Mouse (Mus musculus): ENCODE results near the gene Ttc39a. TPM values are rescaled to one million over a fixed set of nuclear protein-coding genes. Genes with fewer than 3 reads are reported as not detected.

Ttc39a gene
- polyA plus RNA-seq, 1 experiment from 2014 or later = 5.6 TPM

DNA sequence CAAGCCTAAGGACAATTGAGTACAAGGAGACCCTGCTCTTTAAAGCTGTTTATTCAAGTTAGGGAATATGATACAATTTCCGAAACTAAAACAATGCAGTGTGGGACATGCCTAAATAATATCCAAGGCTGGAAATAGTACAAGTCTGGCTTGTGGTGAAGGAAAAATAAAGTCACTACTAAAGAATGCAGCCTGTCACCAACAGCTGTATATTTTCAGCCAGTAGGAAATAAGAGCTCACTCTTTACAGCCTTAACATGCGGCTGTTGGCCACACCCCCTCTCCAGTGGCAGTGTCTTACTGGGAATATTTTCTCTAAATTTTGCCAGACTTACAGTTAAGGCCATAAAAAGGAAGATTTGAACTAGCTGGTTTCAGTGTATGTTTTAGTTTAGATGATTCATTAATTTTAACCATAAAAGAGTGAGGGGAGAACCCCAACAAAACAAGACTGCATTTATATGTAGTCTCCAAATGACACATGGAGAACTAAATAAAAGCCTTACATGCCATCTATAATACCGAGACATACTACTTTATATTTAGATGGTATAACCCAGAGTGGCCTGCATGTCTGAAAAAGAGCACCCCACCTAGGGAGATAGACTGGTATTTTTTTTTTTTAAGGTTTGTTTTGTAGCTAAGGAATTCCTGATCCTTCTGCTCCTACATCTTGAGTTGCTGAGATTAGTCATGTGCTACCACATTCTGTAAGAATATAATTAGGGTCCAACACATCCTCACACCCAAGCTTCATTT, 54.2 kb downstream of the Ttc39a start:
- peak; percentile 88 for ATAC-seq (ENCODE audit: insufficient number of reproducible peaks, insufficient read depth, low FRiP score, low TSS enrichment, low read depth)
- H3K4me2 ChIP-seq = no peak overlapping the region

DNA sequence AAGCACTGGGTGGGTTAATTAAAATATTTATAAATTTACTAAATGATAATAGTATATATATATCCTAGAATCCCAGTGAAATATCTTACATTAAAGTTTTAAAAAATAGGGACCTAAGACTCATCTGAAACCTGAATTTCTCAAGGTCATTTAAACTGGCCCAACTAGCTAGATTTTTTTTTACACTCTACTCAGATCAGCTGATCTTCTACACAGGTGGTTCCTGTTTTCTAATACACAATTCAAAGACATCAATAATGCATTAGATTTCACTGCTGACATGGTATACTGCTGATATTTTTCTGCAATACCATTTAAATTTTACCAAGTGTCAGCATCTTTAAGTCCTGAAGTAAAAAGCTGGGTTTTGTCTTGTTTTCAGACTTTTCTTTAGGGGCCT, 57.5 kb downstream of the Ttc39a start:
- no peaks in the 10 kb centered on the region for H3K36me3 ChIP-seq
- H3K4me3 ChIP-seq (replicated peaks) = no peak overlapping the region
- no peak for ATAC-seq (ENCODE audit: insufficient number of reproducible peaks, insufficient read depth, low FRiP score, low TSS enrichment, low read depth)
- peaks cover 14% of the 10 kb centered on the region for H3K4me1 ChIP-seq (replicated peaks)
- no peak overlapping the region for H3K27ac ChIP-seq
- H3K9ac ChIP-seq (replicated peaks) = no peak overlapping the region
- H3K27me3 ChIP-seq = no peaks in the 10 kb centered on the region
- no peaks in the 10 kb centered on the region for H3K9me3 ChIP-seq
- H3K4me2 ChIP-seq = no peak overlapping the region

More for the DNA sequence above, 54.2 kb downstream of the Ttc39a start:
- Histone ChIP-seq H3K4me3 (replicated peaks) (no peak overlapping the region), H3K27me3 (no peaks in the 10 kb centered on the region), H3K4me1 (replicated peaks) (peaks cover 14% of the 10 kb centered on the region), H3K9me3 (no peaks in the 10 kb centered on the region), H3K27ac (peak overlapping the region; percentile 59), H3K36me3 (peaks cover 3% of the 10 kb centered on the region; the same call in 1 of the 2 replicates), H3K9ac (replicated peaks) (no peak overlapping the region)
- 54% methylated on average over 3 of the region's 3 CpGs for WGBS

DNA sequence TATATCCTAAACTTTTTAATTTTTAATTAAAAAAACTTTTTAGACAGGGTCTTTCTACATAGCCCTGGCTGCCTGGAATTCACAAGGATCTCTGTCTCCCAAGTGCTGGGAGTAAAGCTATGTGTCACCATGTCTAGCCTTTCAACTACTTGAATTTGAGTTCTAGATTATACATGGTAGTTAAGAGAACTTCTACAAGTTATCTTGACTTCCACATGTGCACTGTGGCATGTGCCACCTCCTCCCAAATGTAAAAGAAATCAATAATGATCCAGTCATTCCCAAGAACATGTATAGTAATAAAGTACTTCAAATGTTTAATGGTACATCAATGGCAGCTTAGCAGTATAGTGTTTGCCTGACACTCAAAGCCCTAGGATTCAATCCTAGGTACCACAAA, 61.3 kb downstream of the Ttc39a start:
- Histone ChIP-seq H3K27ac (no peak overlapping the region), H3K9ac (replicated peaks) (no peak overlapping the region), H3K4me2 (no peak overlapping the region), H3K9me3 (no peaks in the 10 kb centered on the region), H3K36me3 (peaks cover 11% of the 10 kb centered on the region; the same call in 1 of the 2 replicates), H3K4me3 (replicated peaks) (no peak overlapping the region), H3K4me1 (replicated peaks) (peaks cover 4% of the 10 kb centered on the region; the same call in 1 of the 2 replicates), H3K27me3 (no peaks in the 10 kb centered on the region)
- no peak for ATAC-seq (ENCODE audit: insufficient number of reproducible peaks, insufficient read depth, low FRiP score, low TSS enrichment, low read depth)

DNA sequence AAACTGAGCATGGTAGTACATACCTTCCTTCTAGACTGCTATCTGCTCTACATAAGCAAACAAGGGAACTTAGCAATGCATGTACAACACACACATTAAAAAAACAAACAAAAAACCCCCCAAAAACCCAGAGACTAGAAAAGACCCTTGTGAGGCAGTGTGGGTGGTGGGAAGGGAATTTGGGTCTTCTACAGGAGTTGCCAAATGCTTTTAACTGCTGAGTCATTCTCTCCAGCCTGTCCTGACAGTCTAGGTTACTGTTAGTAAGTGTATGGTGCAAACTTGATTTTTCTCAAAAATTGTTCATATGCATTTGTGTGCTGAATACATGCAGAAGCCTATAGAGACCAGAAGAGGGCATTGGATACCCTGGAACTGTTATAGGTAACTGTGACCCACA, 65.2 kb downstream of the Ttc39a start:
- H3K4me2 ChIP-seq = no peak overlapping the region
- peaks cover 15% of the 10 kb centered on the region; the same call in 1 of the 2 replicates for H3K36me3 ChIP-seq
- H3K9ac ChIP-seq (replicated peaks) = no peak overlapping the region
- no peaks in the 10 kb centered on the region for H3K9me3 ChIP-seq
- no peak overlapping the region for H3K27ac ChIP-seq
- H3K4me3 ChIP-seq (replicated peaks) = no peak overlapping the region
- no peaks in the 10 kb centered on the region for H3K27me3 ChIP-seq
- ATAC-seq (ENCODE audit: insufficient number of reproducible peaks, insufficient read depth, low FRiP score, low TSS enrichment, low read depth) = no peak
- peaks cover 12% of the 10 kb centered on the region for H3K4me1 ChIP-seq (replicated peaks)

DNA sequence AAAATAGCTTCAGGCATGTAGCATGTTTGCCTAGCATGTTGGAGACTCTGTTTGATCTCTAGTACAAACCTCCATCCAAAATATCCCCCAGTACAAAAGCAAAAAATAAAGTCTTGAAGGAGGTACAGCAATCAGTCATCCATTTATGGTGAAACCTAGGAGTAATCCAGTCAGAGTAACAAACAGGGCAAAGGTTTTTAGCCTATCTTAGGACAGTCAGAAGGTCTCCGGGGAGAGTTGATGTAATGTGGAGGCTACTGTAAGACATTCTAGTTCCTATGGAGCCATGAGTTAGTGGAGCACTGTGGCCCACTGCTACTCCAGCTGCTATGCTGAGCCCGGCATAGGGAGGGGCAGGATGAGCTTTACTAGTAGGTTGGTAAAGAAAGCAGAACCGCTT, 66.1 kb downstream of the Ttc39a start:
- no peak for ATAC-seq (ENCODE audit: insufficient number of reproducible peaks, insufficient read depth, low FRiP score, low TSS enrichment, low read depth)
- WGBS = 81% methylated on average over 3 of the region's 3 CpGs
- Histone ChIP-seq H3K4me2 (no peak overlapping the region), H3K27ac (no peak overlapping the region), H3K9ac (replicated peaks) (no peak overlapping the region), H3K36me3 (peaks cover 15% of the 10 kb centered on the region; the same call in 1 of the 2 replicates), H3K9me3 (no peaks in the 10 kb centered on the region), H3K27me3 (no peaks in the 10 kb centered on the region), H3K4me3 (replicated peaks) (no peak overlapping the region), H3K4me1 (replicated peaks) (peaks cover 12% of the 10 kb centered on the region)

DNA sequence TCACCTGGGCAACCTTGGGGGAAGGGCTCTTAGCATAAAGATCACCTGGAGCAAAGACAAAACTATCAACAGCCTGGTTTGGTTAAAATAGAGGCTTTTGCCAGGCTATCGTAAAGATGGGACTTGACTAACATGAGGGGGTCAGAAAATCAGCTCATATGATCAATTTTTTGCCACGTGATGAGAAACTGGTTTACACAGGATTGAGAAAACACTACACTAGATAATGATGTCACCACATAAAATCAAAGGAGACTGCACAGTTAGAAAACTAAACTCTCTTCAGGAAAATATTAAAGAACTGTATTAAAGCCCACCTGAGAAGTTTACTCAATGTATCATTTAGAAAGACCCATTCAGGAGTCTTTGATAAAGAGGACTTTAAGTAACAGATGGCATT, 68.7 kb downstream of the Ttc39a start:
- H3K4me3 ChIP-seq (replicated peaks) = peak overlapping the region; percentile 91
- H3K9ac ChIP-seq (replicated peaks) = no peak overlapping the region
- no peak for ATAC-seq (ENCODE audit: insufficient number of reproducible peaks, insufficient read depth, low FRiP score, low TSS enrichment, low read depth)
- no peak overlapping the region for H3K27ac ChIP-seq
- H3K4me2 ChIP-seq = peak overlapping the region; percentile 75
- peaks cover 12% of the 10 kb centered on the region for H3K4me1 ChIP-seq (replicated peaks)
- WGBS = 55% methylated on average over 2 of the region's 2 CpGs
- H3K9me3 ChIP-seq = no peaks in the 10 kb centered on the region
- no peaks in the 10 kb centered on the region for H3K27me3 ChIP-seq
- H3K36me3 ChIP-seq = peaks cover 15% of the 10 kb centered on the region; the same call in 1 of the 2 replicates

DNA sequence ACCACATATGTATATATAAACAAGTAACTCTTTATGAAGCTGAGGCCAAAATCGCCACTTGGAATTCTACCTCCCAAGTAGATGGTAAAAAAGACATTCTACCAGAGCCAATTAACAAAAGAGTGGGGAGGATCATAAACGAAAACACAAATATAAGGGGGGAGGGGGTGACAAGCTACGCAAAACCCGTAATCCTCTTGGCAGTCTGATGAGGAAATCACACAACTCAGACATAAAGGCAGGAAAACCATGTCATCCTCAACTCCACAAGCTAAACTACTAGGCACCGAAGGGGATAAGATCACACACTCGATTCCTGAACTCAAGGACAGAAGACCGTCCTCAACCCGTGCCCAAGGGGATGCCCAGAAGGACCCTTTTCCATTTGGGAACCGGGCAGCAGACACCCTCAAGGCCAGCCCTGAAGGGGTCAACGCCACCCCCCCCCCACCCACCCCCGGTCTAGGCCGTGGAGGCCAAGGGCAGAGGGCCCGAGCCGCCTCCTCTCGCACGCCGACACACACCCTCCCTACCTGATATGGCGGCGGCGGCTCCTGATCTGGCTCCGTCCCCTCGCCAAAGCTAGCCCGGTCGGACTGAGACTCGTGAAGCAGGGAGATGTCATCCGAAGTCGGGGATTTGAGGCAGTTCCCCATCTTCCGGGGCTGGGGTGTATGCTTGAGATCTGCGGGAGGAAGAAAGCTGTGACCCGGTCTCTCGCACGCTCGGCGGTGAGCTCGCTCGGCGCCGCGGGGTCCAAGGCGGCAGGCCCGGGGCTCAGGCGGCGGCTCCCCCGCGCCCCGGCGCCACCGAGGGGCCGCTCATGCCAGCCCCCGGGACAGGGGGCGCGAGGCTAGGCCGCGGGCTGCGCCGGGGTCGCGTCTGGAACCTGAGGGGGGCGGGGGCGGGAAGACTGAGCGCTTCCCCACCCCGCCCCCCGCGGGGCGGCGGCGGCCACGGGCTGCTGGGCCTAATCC, 69.4 kb downstream of the Ttc39a start:
- peak overlapping the region; percentile 75 for H3K4me2 ChIP-seq
- peak overlapping the region; percentile 96 for H3K27ac ChIP-seq
- H3K4me1 ChIP-seq (replicated peaks) = peaks cover 9% of the 10 kb centered on the region
- peak; percentile 66; the same call in 1 of the 2 replicates for ATAC-seq (ENCODE audit: insufficient number of reproducible peaks, insufficient read depth, low FRiP score, low TSS enrichment, low read depth)
- H3K36me3 ChIP-seq = peaks cover 15% of the 10 kb centered on the region; the same call in 1 of the 2 replicates
- no peaks in the 10 kb centered on the region for H3K9me3 ChIP-seq
- no peaks in the 10 kb centered on the region for H3K27me3 ChIP-seq
- peak overlapping the region; percentile 97 for H3K9ac ChIP-seq (replicated peaks)
- H3K4me3 ChIP-seq (replicated peaks) = peak overlapping the region; percentile 91
- under 1% methylated on average over 64 of the region's 68 CpGs for WGBS

DNA sequence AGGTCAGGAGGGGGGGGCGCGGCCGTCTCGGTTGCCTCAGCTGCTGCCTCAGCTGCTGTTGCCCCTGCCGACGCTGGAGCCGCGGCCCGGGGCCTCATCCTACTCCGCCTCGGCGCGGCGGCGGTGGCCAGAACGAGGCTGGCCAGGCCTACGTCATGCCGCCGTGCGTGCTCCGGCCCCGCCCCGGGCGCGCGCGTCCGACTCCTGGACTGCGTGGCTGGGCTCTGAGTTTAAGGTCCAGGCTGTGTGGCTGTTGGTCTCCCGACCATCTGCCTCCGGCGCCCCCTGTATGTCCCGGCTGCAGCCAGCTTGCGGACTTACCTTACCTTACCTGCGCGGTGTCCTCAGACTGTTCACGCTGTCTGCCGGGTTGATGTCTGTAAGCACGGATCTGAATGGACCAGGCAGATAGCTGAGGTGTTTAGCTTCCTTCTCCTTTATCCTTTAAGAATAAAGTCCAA, 70.2 kb downstream of the Ttc39a start:
- H3K27me3 ChIP-seq = no peaks in the 10 kb centered on the region
- peak overlapping the region; percentile 91 for H3K4me3 ChIP-seq (replicated peaks)
- peak overlapping the region; percentile 96 for H3K27ac ChIP-seq
- peaks cover 15% of the 10 kb centered on the region; the same call in 1 of the 2 replicates for H3K36me3 ChIP-seq
- H3K9ac ChIP-seq (replicated peaks) = peak overlapping the region; percentile 97
- WGBS = under 1% methylated on average over 37 of the region's 39 CpGs
- no peaks in the 10 kb centered on the region for H3K9me3 ChIP-seq
- peaks cover 8% of the 10 kb centered on the region for H3K4me1 ChIP-seq (replicated peaks)
- peak; percentile 98 for ATAC-seq (ENCODE audit: insufficient number of reproducible peaks, insufficient read depth, low FRiP score, low TSS enrichment, low read depth)
- H3K4me2 ChIP-seq = peak overlapping the region; percentile 75

DNA sequence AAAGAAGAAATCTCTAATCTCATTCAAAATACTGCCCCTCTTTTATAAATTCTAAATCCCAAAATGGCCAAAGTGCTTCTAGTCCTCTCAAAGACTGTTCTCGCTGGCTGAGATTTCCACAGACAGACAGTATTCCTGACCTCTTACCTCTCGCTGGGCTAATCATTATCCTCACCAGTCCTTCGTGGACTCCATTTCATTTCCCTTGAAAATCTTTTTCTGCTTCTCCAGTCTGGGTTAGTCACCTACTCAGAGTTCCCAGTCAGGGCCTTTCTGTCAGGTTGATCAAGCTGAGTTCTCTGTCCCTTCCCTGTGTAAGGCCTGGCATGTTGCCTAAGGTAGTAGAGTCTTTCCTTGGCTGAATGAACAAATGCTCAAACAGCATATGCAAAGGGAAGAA, 71.0 kb downstream of the Ttc39a start:
- H3K4me2 ChIP-seq = no peak overlapping the region
- WGBS = 90% methylated on average over 3 of the region's 3 CpGs
- H3K9me3 ChIP-seq = no peaks in the 10 kb centered on the region
- no peak for ATAC-seq (ENCODE audit: insufficient number of reproducible peaks, insufficient read depth, low FRiP score, low TSS enrichment, low read depth)
- H3K9ac ChIP-seq (replicated peaks) = no peak overlapping the region
- peaks cover 8% of the 10 kb centered on the region for H3K4me1 ChIP-seq (replicated peaks)
- H3K27ac ChIP-seq = no peak overlapping the region
- peaks cover 6% of the 10 kb centered on the region; the same call in 1 of the 2 replicates for H3K36me3 ChIP-seq
- H3K27me3 ChIP-seq = no peaks in the 10 kb centered on the region
- H3K4me3 ChIP-seq (replicated peaks) = no peak overlapping the region

DNA sequence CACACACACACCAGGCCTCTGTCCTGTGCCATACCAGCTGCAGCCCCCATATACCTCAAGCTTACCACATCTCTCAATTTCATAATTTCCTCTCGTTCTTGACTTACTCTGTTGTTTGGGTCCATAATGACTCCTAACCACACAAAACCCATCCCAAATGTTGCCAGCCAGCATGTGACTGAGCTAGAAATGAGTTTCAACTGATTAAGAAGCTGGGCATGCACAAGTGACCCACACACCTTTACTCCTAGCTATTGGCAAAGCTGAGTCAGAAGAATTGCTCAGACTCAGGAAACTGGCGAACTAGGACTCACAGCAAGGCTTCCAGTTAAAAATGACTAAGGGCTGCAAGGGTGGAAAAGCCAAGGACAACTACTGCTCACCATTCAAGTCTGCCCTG, 75.0 kb downstream of the Ttc39a start:
- Histone ChIP-seq H3K9ac (replicated peaks) (no peak overlapping the region), H3K36me3 (no peaks in the 10 kb centered on the region), H3K27me3 (no peaks in the 10 kb centered on the region), H3K4me1 (replicated peaks) (no peaks in the 10 kb centered on the region), H3K27ac (no peak overlapping the region), H3K4me3 (replicated peaks) (no peak overlapping the region), H3K4me2 (no peak overlapping the region), H3K9me3 (no peaks in the 10 kb centered on the region)
- 81% methylated on average over 2 of the region's 2 CpGs for WGBS
- ATAC-seq (ENCODE audit: insufficient number of reproducible peaks, insufficient read depth, low FRiP score, low TSS enrichment, low read depth) = no peak

DNA sequence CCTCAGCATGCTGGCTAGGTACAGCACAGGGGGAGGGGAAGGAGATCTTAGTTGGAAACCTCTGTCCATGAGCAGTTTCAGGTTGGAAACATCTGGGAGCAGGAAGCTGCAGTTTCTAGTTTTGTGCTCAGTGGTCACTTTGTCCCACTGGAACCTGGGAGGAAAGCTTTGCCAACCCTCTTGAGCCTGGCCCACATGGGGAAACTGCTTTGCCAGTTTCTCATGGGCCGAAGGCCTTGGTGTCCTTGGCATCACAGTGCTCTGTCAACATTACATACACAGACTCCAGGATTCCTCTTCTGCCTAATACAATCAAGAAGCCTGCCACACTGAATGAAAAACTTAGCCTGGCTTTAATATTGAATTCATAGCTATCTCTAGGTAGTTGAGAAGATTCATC, 76.3 kb downstream of the Ttc39a start:
- H3K9me3 ChIP-seq = no peaks in the 10 kb centered on the region
- 85% methylated on average over 1 of the region's 1 CpGs for WGBS
- H3K4me2 ChIP-seq = no peak overlapping the region
- H3K36me3 ChIP-seq = no peaks in the 10 kb centered on the region
- H3K4me1 ChIP-seq (replicated peaks) = no peaks in the 10 kb centered on the region
- no peak for ATAC-seq (ENCODE audit: insufficient number of reproducible peaks, insufficient read depth, low FRiP score, low TSS enrichment, low read depth)
- no peak overlapping the region for H3K4me3 ChIP-seq (replicated peaks)
- no peaks in the 10 kb centered on the region for H3K27me3 ChIP-seq
- no peak overlapping the region for H3K9ac ChIP-seq (replicated peaks)
- H3K27ac ChIP-seq = no peak overlapping the region
